9 mouse cellular contexts compared by ENCODE assay signal in genomic region chr1:170387180-170387912, GRCm38 (mm10).
DNase-seq lines count a peak whose midpoint lies in the region; TF ChIP-seq lines count a peak whose summit lies in the region.
"Had no signal": no experiment of that assay in that cellular context is flagged by ENCODE, and none has a peak within 500 bp of the region (broad histone marks: within the 10 kb centered on the region; RNA-seq: fewer than 3 reads in every experiment).

No protein-coding gene starts in this region.

- WGBS in kidney, adult 2 months = 28% methylated on average over 12 of the region's 12 CpGs

- no peak for TF ChIP-seq CTCF in kidney, adult 2 months (conservative IDR thresholded peaks at IDR 0.05; ENCODE audit: insufficient read depth, insufficient read length, low read depth, low read length)

- TF ChIP-seq POLR2A in kidney, adult 2 months (IDR thresholded peaks at IDR 0.05; ENCODE audit: low read depth, low read length) = no peak

- no peaks in the 10 kb centered on the region; the same call in 1 of the 2 replicates for H3K4me1 ChIP-seq in kidney, adult 2 months (ENCODE audit: control insufficient read depth, insufficient read depth, low read length)

- no peak overlapping the region for H3K27ac ChIP-seq in kidney, adult 2 months (ENCODE audit: insufficient read depth, low read depth, low read length)

- DNase-seq in adrenal gland, adult 2 months = peak; percentile 53
- DNase-seq in adrenal gland, adult 18-20 months (ENCODE audit: low spot score in 2 of 2) = no peak
- peak; percentile 46 to 73 for DNase-seq in frontal cortex, adult 2 months (ENCODE audit: extremely low spot score in 1 of 2, low spot score in 1 of 2)
- peak; percentile 54 for DNase-seq in kidney, adult 2 months
- DNase-seq in left cerebral cortex, postnatal 14 days (ENCODE audit: low spot score in 2 of 2) = peak; percentile 67 to 90
- DNase-seq in right cerebral cortex, adult 18-20 months = peak; percentile 65
- DNase-seq in urinary bladder, postnatal 25 days (ENCODE audit: low spot score) = no peak
- no peak for DNase-seq in spleen, postnatal 36 days (ENCODE audit: low spot score in 2 of 2)

- H3K36me3 ChIP-seq in kidney, adult 2 months (ENCODE audit: control insufficient read depth, insufficient read depth, low read length) = no peaks in the 10 kb centered on the region

- intact Hi-C loops in left cerebral cortex, postnatal 14 days (cut with DNase I) = no loop called here

- no peaks in the 10 kb centered on the region for H3K27me3 ChIP-seq in kidney, adult 2 months (replicated peaks; ENCODE audit: control insufficient read depth, insufficient read depth, low read length)

- no peak overlapping the region for H3K4me3 ChIP-seq in kidney, adult 2 months (ENCODE audit: insufficient read depth, low read depth, low read length)
- H3K4me3 ChIP-seq: myocyte had no signal

Comparison
In these comparisons a context has a peak if more than half of its experiments do, and no peak if none do; other contexts are left out.
1. DNase-seq: peak in adrenal gland, adult 2 months (single experiment), frontal cortex, adult 2 months (2 of 2), kidney, adult 2 months (single experiment), left cerebral cortex, postnatal 14 days (2 of 2) and right cerebral cortex, adult 18-20 months (single experiment); none in adrenal gland, adult 18-20 months (0 of 2), urinary bladder, postnatal 25 days (single experiment) and spleen, postnatal 36 days (0 of 2).